Comparison of ENCODE assay signal across 9 mouse cellular contexts in the genomic region with DNA sequence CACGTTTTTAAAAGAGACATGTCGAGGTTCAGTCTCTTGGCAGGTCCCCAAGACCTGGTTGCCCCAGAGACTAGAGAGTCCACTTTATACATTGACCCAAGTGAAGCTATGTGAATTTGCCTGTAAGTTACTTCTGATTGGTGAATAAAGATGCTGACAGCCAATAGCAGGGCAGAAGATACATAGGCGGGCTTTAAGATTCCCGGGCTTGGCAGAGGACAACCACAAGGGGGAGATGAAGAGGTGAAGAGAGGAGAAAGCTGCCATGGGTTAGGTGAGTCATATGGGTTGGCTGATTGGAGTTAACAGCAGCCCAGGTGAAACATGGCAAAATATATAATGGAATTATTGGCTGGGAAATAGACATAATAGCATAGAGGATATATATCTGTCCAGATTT. TPM values are rescaled to one million over a fixed set of nuclear protein-coding genes. Genes with fewer than 3 reads are reported as not detected.
DNase-seq lines count a peak whose midpoint lies in the region; ATAC-seq and TF ChIP-seq lines count a peak whose summit lies in the region.
"Had no signal": no experiment of that assay in that cellular context is flagged by ENCODE, and none has a peak within 500 bp of the region (broad histone marks: within the 10 kb centered on the region; RNA-seq: fewer than 3 reads in every experiment).

No protein-coding gene starts in this region.

- H3K4me3 ChIP-seq in MEL (ENCODE audit: control insufficient read depth in 1 of 2, insufficient read depth in 1 of 2, low read depth in 2 of 2, low read length in 2 of 2): no peak overlapping the region
- no peak overlapping the region for H3K4me3 ChIP-seq in bone marrow macrophage, adult 2 months (ENCODE audit: insufficient read depth, low read length)
- H3K4me3 ChIP-seq in lung, postnatal 0 days (ENCODE audit: low read depth, low read length): no peak overlapping the region
- H3K4me3 ChIP-seq: limb, embryonic 13.5 days had no signal

- TF ChIP-seq RAD21 in MEL (IDR thresholded peaks at IDR 0.05; ENCODE audit: low read depth, low read length): peak; percentile 42

- WGBS in lung, postnatal 0 days: 38% methylated on average over 4 of the region's 4 CpGs

- TF ChIP-seq POLR2A in MEL (IDR thresholded peaks at IDR 0.05; ENCODE audit: control insufficient read depth in 1 of 2, insufficient read depth in 1 of 2, low read depth in 1 of 2, low read length in 2 of 2, poor library complexity in 1 of 2): no peak
- TF ChIP-seq POLR2A in bone marrow macrophage, adult 2 months (IDR thresholded peaks at IDR 0.05; ENCODE audit: borderline replicate concordance, low read depth, low read length): no peak

- H3K27ac ChIP-seq in MEL (ENCODE audit: control insufficient read depth, low read depth, low read length): no peak overlapping the region
- H3K27ac ChIP-seq in bone marrow macrophage, adult 2 months (ENCODE audit: insufficient read depth, low read depth, low read length): no peak overlapping the region
- no peak overlapping the region for H3K27ac ChIP-seq in lung, postnatal 0 days (ENCODE audit: low read length)
- H3K27ac ChIP-seq: limb, embryonic 13.5 days had no signal

- DNase-seq in MEL (ENCODE audit: low read depth, low spot score): peak; percentile 81
- DNase-seq in fibroblast of lung, adult 2 months (ENCODE audit: low read depth): peak; percentile 67
- DNase-seq in heart, postnatal 14 days: peak; percentile 56 to 68
- DNase-seq in layer of hippocampus, adult 8-10 months (ENCODE audit: low spot score in 2 of 2): peak; percentile 47 to 54
- peak; percentile 92 for DNase-seq in lung, postnatal 0 days (ENCODE audit: low spot score)
- DNase-seq in right cerebral cortex, postnatal 14 days: peak; percentile 38
- DNase-seq in yolk sac, embryonic 10.5 days (ENCODE audit: low spot score): peak; percentile 72

- peaks cover 0 to 3% of the 10 kb centered on the region in 2 experiments; a peak in 2 of 4 replicates for H3K4me1 ChIP-seq in MEL (ENCODE audit: control insufficient read depth in 1 of 2, insufficient read depth in 2 of 2, low read length in 2 of 2)
- peaks cover 2% of the 10 kb centered on the region; the same call in 1 of the 2 replicates for H3K4me1 ChIP-seq in bone marrow macrophage, adult 2 months (ENCODE audit: control insufficient read depth, insufficient read depth, low read length)
- H3K4me1 ChIP-seq in lung, postnatal 0 days (ENCODE audit: insufficient read depth, low read depth, low read length): no peaks in the 10 kb centered on the region; the same call in 1 of the 2 replicates
- H3K4me1 ChIP-seq: limb, embryonic 13.5 days had no signal

- no peaks in the 10 kb centered on the region for H3K27me3 ChIP-seq in MEL (ENCODE audit: control insufficient read depth in 1 of 2, insufficient read depth in 2 of 2, low read length in 2 of 2)
- no peaks in the 10 kb centered on the region for H3K27me3 ChIP-seq in lung, postnatal 0 days (replicated peaks; ENCODE audit: insufficient read depth, low read length)
- H3K27me3 ChIP-seq: limb, embryonic 13.5 days had no signal

- peak; percentile 85 for ATAC-seq in lung, postnatal 0 days

- H3K79me2 ChIP-seq in MEL (ENCODE audit: control insufficient read depth, insufficient read depth, low read length, poor library complexity): no peaks in the 10 kb centered on the region

- no peak overlapping the region for H3K4me2 ChIP-seq in lung, postnatal 0 days (replicated peaks; ENCODE audit: low read depth, low read length)
- H3K4me2 ChIP-seq: limb, embryonic 13.5 days had no signal

- TF ChIP-seq CTCF in MEL (IDR thresholded peaks at IDR 0.05 in 2 of 3, conservative IDR thresholded peaks at IDR 0.05 in 1 of 3; ENCODE audit: control insufficient read depth in 1 of 3, insufficient read depth in 1 of 3, low read depth in 2 of 3, low read length in 3 of 3, poor library complexity in 1 of 3, severe bottlenecking in 1 of 3): peak; percentile 45 to 70 (median 53)
- TF ChIP-seq CTCF in bone marrow macrophage, adult 2 months (IDR thresholded peaks at IDR 0.05; ENCODE audit: low read depth, low read length): peak; percentile 43; the same call in 1 of the 2 replicates
- TF ChIP-seq CTCF in lung, postnatal 0 days (IDR thresholded peaks at IDR 0.05): peak; percentile 86

- TF ChIP-seq EP300 in MEL (IDR thresholded peaks at IDR 0.05; ENCODE audit: low read depth in 1 of 2, low read length in 2 of 2): no peak
- TF ChIP-seq EP300 in lung, postnatal 0 days (IDR thresholded peaks at IDR 0.05): 0 out of 2 replicates have a peak, but pooled peaks have one; percentile 13

- peaks cover 0 to 4% of the 10 kb centered on the region in 2 experiments; a peak in 2 of 4 replicates for H3K36me3 ChIP-seq in MEL (ENCODE audit: control insufficient read depth in 1 of 2, insufficient read depth in 2 of 2, low read length in 2 of 2)
- peaks cover 10% of the 10 kb centered on the region; the same call in 1 of the 2 replicates for H3K36me3 ChIP-seq in lung, postnatal 0 days (ENCODE audit: insufficient read depth, low read length)

- no peaks in the 10 kb centered on the region for H3K9me3 ChIP-seq in MEL (replicated peaks; ENCODE audit: insufficient read depth, low read length)
- H3K9me3 ChIP-seq in lung, postnatal 0 days (ENCODE audit: low read length): no peaks in the 10 kb centered on the region
- H3K9me3 ChIP-seq: limb, embryonic 13.5 days had no signal

- no peak overlapping the region for H3K9ac ChIP-seq in MEL (ENCODE audit: control insufficient read depth, low read depth, low read length, poor library complexity, severe bottlenecking)
- no peak overlapping the region for H3K9ac ChIP-seq in lung, postnatal 0 days (replicated peaks; ENCODE audit: low read depth)
- H3K9ac ChIP-seq: limb, embryonic 13.5 days had no signal

- intact Hi-C loops in heart, postnatal 14 days (cut with DNase I): loop anchor here (2.0 to 5.0 kb wide), 2 partner anchors 47 to 136 kb away; no protein-coding TSS in a partner anchor

TF ChIP-seq in MEL, 35 proteins besides CTCF, POLR2A, EP300 and RAD21:
- TF ChIP-seq ZC3H11A (IDR thresholded peaks at IDR 0.05; ENCODE audit: low read depth, low read length) (no peak), SMC3 (IDR thresholded peaks at IDR 0.05; ENCODE audit: low read depth, low read length) (peak; percentile 68), NELFE (IDR thresholded peaks at IDR 0.05; ENCODE audit: low read depth, low read length) (no peak)

RNA-seq across cellular contexts. Expression of a gene that starts 25.8 kb away (rescaled TPM):
- total RNA-seq in MEL (2012; rRNA removed): not detected in 2 replicates
- polyA plus RNA-seq in MEL (2012; ENCODE audit: insufficient read depth in 1 of 2, insufficient read length in 2 of 2, low read depth in 1 of 2, low replicate concordance in 2 of 2, missing spikeins in 1 of 2): not detected
- polyA plus RNA-seq in bone marrow macrophage, adult 2 months (2012; ENCODE audit: insufficient read depth, insufficient read length, missing spikeins): 4.4 and 5.0 TPM in 2 replicates
- under 1 TPM in 1 of 2 experiments, not detected in 1; 0.27 TPM for total RNA-seq in heart, postnatal 14 days (2021)
- total RNA-seq in layer of hippocampus, adult 8-10 months (2022): 1 to 10 TPM in 2 of 4 experiments, not detected in 2; 2.6 to 4.6 TPM
- polyA plus RNA-seq in lung, postnatal 0 days (2015; fragmentation: Nextera tagmentation; extraction: Ambion mirVana): 1.2 and 1.7 TPM in 2 replicates

RNA-seq across cellular contexts. Expression of a gene that starts 26.5 kb away (rescaled TPM):
- total RNA-seq in MEL (2012; rRNA removed): 7.6 and 8.0 TPM in 2 replicates
- 10 to 100 TPM in 1 of 2 experiments, not detected in 1; 13.8 TPM for polyA plus RNA-seq in MEL (2012; ENCODE audit: insufficient read depth in 1 of 2, insufficient read length in 2 of 2, low read depth in 1 of 2, low replicate concordance in 2 of 2, missing spikeins in 1 of 2)
- polyA plus RNA-seq in bone marrow macrophage, adult 2 months (2012; ENCODE audit: insufficient read depth, insufficient read length, missing spikeins): 991 and 1,052 TPM in 2 replicates
- total RNA-seq in heart, postnatal 14 days (2021): 10 to 100 TPM; 26.9 to 28.6 TPM
- total RNA-seq in layer of hippocampus, adult 8-10 months (2022): 10 to 100 TPM; 19.3 to 28.7 (median 24.5) TPM
- 46.4 and 54.9 TPM in 2 replicates for polyA plus RNA-seq in lung, postnatal 0 days (2015; fragmentation: Nextera tagmentation; extraction: Ambion mirVana)

RNA-seq across cellular contexts. Expression of a gene that starts 49.7 kb away (rescaled TPM):
- total RNA-seq in MEL (2012; rRNA removed): 0.65 and 0.69 TPM in 2 replicates
- polyA plus RNA-seq in MEL (2012; ENCODE audit: insufficient read depth in 1 of 2, insufficient read length in 2 of 2, low read depth in 1 of 2, low replicate concordance in 2 of 2, missing spikeins in 1 of 2): 1 to 10 TPM in 1 of 2 experiments, not detected in 1; 2.7 TPM
- 42.7 and 46.3 TPM in 2 replicates for polyA plus RNA-seq in bone marrow macrophage, adult 2 months (2012; ENCODE audit: insufficient read depth, insufficient read length, missing spikeins)
- 1 to 10 TPM; 3.3 to 3.5 TPM for total RNA-seq in heart, postnatal 14 days (2021)
- total RNA-seq in layer of hippocampus, adult 8-10 months (2022): 1 to 10 TPM; 4.6 to 9.0 (median 6.7) TPM
- polyA plus RNA-seq in lung, postnatal 0 days (2015; fragmentation: Nextera tagmentation; extraction: Ambion mirVana): 9.1 and 10.7 TPM in 2 replicates

Comparison
In these comparisons a context has a peak if more than half of its experiments do, and no peak if none do; other contexts are left out.
1. DNase-seq: peak in every context shown above with its lines; median percentile 92 in lung, postnatal 0 days; 81 in MEL; 72 in yolk sac, embryonic 10.5 days; 67 in fibroblast of lung, adult 2 months; 62 in heart, postnatal 14 days; 50 in layer of hippocampus, adult 8-10 months; 38 in right cerebral cortex, postnatal 14 days.